Mouse (Mus musculus) intestine, embryonic 14.5 days (tissue): ENCODE data around the gene Dhrs2. TPM values are rescaled to one million over a fixed set of nuclear protein-coding genes. Genes with fewer than 3 reads are reported as not detected.

Experiments used
- ATAC-seq: fragments of 200-750 bp; cut with Nextera tagmentation; replicated peaks from 2 replicates; pipeline ENCODE4 v1.8.0; 2017; ENCODE audit warnings: low read depth, moderate number of reproducible peaks, moderate TSS enrichment, moderate library complexity; ENCODE audit not compliant: low FRiP score, low TSS enrichment
- DNase-seq: peaks from one replicate; pipeline ENCODE4 v3.0.0-alpha.2; 2018; ENCODE audit warnings: low spot score
- H3K27ac ChIP-seq: fragments of 300-500 bp; sonication (generic); 2 replicates; pipeline ENCODE4 v1.5.1; 2014; ENCODE audit warnings: low read depth, mild to moderate bottlenecking, control low read depth
- H3K27me3 ChIP-seq: fragments of 300-500 bp; sonication (generic); replicated peaks from 2 replicates; pipeline ENCODE4 v1.6.1; 2014; ENCODE audit warnings: low read length, control low read depth; ENCODE audit not compliant: control insufficient read depth, insufficient read depth
- H3K36me3 ChIP-seq: fragments of 300-500 bp; sonication (generic); 2 replicates; pipeline ENCODE4 v1.6.1; 2014; ENCODE audit warnings: low read length, control low read depth; ENCODE audit not compliant: control insufficient read depth, insufficient read depth
- H3K4me1 ChIP-seq: fragments of 300-500 bp; sonication (generic); replicated peaks from 2 replicates; pipeline ENCODE4 v1.6.1; 2014; ENCODE audit warnings: low read length, control low read depth, mixed read lengths; ENCODE audit not compliant: control insufficient read depth, insufficient read depth
- H3K4me2 ChIP-seq: fragments of 300-500 bp; sonication (generic); 2 replicates; pipeline ENCODE4 v1.6.1; 2014; ENCODE audit warnings: low read length
- H3K4me3 ChIP-seq: fragments of 300-500 bp; sonication (generic); 2 replicates; pipeline ENCODE4 v1.5.1; 2014; ENCODE audit warnings: low read depth, low read length, control low read depth, mixed read lengths
- H3K9ac ChIP-seq: fragments of 300-500 bp; sonication (generic); 2 replicates; pipeline ENCODE4 v1.6.1; 2014; ENCODE audit warnings: mild to moderate bottlenecking, low read length
- H3K9me3 ChIP-seq: fragments of 300-500 bp; sonication (generic); 2 replicates; pipeline ENCODE4 v1.6.1; 2016; ENCODE audit warnings: low read length, control low read depth; ENCODE audit not compliant: control insufficient read depth
- whole genome bisulfite sequencing: fragments of 180-500 bp; shearing (Covaris S2); extraction: QIAGEN DNeasy Blood & Tissue Kit; methylation state at CpG from one replicate; pipeline ENCODE4 v1.1.7; 2014; 5-methylcytosine and 5-hydroxymethylcytosine counted together
- polyA plus RNA-seq: library from polyadenylated mRNA; unstranded; fragments of >200 nt; fragmentation: Nextera tagmentation; extraction: Ambion mirVana; gene quantifications from 2 replicates; pipeline ENCODE4 v1.2.1, GENCODE M21; 2014

Gene Dhrs2
- polyA plus RNA-seq, 1 experiment from 2014 or later, result 0.23 TPM

GRCm38 (mm10) chr14:55193876-55194635 is 27.8 kb upstream of the Dhrs2 start:
- no peak overlapping the region for H3K4me3 ChIP-seq
- H3K4me1 ChIP-seq, result peaks cover 7% of the 10 kb centered on the region; the same call in 1 of the 2 replicates
- WGBS, result 56% methylated on average over 14 of the region's 14 CpGs
- ATAC-seq, result no peak
- H3K4me2 ChIP-seq, result no peak overlapping the region
- no peak overlapping the region for H3K27ac ChIP-seq
- no peaks in the 10 kb centered on the region for H3K27me3 ChIP-seq
- H3K9ac ChIP-seq, result no peak overlapping the region
- DNase-seq, result no peak
- no peaks in the 10 kb centered on the region for H3K9me3 ChIP-seq
- no peaks in the 10 kb centered on the region for H3K36me3 ChIP-seq

- Histone ChIP-seq H3K4me1 (no peaks in the 10 kb centered on the region; the same call in 1 of the 2 replicates), H3K9me3 (no peaks in the 10 kb centered on the region), H3K36me3 (no peaks in the 10 kb centered on the region), H3K9ac (no peak overlapping the region), H3K27me3 (no peaks in the 10 kb centered on the region), H3K27ac (no peak overlapping the region), H3K4me2 (no peak overlapping the region), H3K4me3 (no peak overlapping the region)
- no peak for DNase-seq
- no peak for ATAC-seq
- 46% methylated on average over 6 of the region's 6 CpGs for WGBS
Observed at GRCm38 (mm10) chr14:55194786-55195185, 27.0 kb upstream of the Dhrs2 start.

- H3K9ac ChIP-seq, result no peak overlapping the region
- 38% methylated on average over 2 of the region's 2 CpGs for WGBS
- H3K36me3 ChIP-seq, result no peaks in the 10 kb centered on the region
- no peaks in the 10 kb centered on the region for H3K9me3 ChIP-seq
- DNase-seq, result no peak
- H3K4me3 ChIP-seq, result no peak overlapping the region
- H3K27me3 ChIP-seq, result no peaks in the 10 kb centered on the region
- H3K27ac ChIP-seq, result no peak overlapping the region
- H3K4me2 ChIP-seq, result no peak overlapping the region
- no peak for ATAC-seq
- no peaks in the 10 kb centered on the region for H3K4me1 ChIP-seq
Observed at GRCm38 (mm10) chr14:55197121-55197520, 24.7 kb upstream of the Dhrs2 start.

GRCm38 (mm10) chr14:55198187-55198586 is 23.6 kb upstream of the Dhrs2 start:
- H3K4me1 ChIP-seq, result no peaks in the 10 kb centered on the region
- WGBS, result 75% methylated on average over 2 of the region's 2 CpGs
- H3K4me3 ChIP-seq, result no peak overlapping the region
- no peaks in the 10 kb centered on the region for H3K27me3 ChIP-seq
- ATAC-seq (no peak), DNase-seq (no peak)
- no peaks in the 10 kb centered on the region for H3K9me3 ChIP-seq
- H3K27ac ChIP-seq, result no peak overlapping the region
- no peak overlapping the region for H3K4me2 ChIP-seq
- no peak overlapping the region for H3K9ac ChIP-seq
- no peaks in the 10 kb centered on the region for H3K36me3 ChIP-seq

GRCm38 (mm10) chr14:55204544-55204943 is 17.3 kb upstream of the Dhrs2 start:
- no peak overlapping the region for H3K4me3 ChIP-seq
- no peaks in the 10 kb centered on the region for H3K36me3 ChIP-seq
- no peak overlapping the region for H3K4me2 ChIP-seq
- H3K27ac ChIP-seq, result no peak overlapping the region
- no peaks in the 10 kb centered on the region for H3K9me3 ChIP-seq
- WGBS, result 51% methylated on average over 3 of the region's 3 CpGs
- ATAC-seq (no peak), DNase-seq (no peak)
- H3K4me1 ChIP-seq, result no peaks in the 10 kb centered on the region
- no peaks in the 10 kb centered on the region for H3K27me3 ChIP-seq
- H3K9ac ChIP-seq, result no peak overlapping the region

GRCm38 (mm10) chr14:55205045-55205750 is 16.6 kb upstream of the Dhrs2 start:
- ATAC-seq (no peak), DNase-seq (no peak)
- Histone ChIP-seq H3K36me3 (no peaks in the 10 kb centered on the region), H3K27me3 (no peaks in the 10 kb centered on the region), H3K4me1 (no peaks in the 10 kb centered on the region), H3K9me3 (no peaks in the 10 kb centered on the region), H3K9ac (no peak overlapping the region), H3K4me2 (no peak overlapping the region), H3K27ac (no peak overlapping the region), H3K4me3 (no peak overlapping the region)
- WGBS, result 41% methylated on average over 3 of the region's 3 CpGs

GRCm38 (mm10) chr14:55208306-55208705 is 13.5 kb upstream of the Dhrs2 start:
- H3K4me3 ChIP-seq, result no peak overlapping the region
- no peak for DNase-seq
- ATAC-seq, result no peak
- H3K4me2 ChIP-seq, result no peak overlapping the region
- H3K27ac ChIP-seq, result no peak overlapping the region
- WGBS, result 85% methylated on average over 2 of the region's 2 CpGs
- no peak overlapping the region for H3K9ac ChIP-seq
- H3K9me3 ChIP-seq, result no peaks in the 10 kb centered on the region
- H3K36me3 ChIP-seq, result no peaks in the 10 kb centered on the region
- no peaks in the 10 kb centered on the region for H3K27me3 ChIP-seq
- H3K4me1 ChIP-seq, result no peaks in the 10 kb centered on the region

- no peak for ATAC-seq
Observed at GRCm38 (mm10) chr14:55213621-55214020, 8.2 kb upstream of the Dhrs2 start.

More at GRCm38 (mm10) chr14:55213621-55214020, 8.2 kb upstream of the Dhrs2 start:
- Histone ChIP-seq H3K4me2 (no peak overlapping the region), H3K9ac (no peak overlapping the region), H3K27ac (no peak overlapping the region), H3K27me3 (no peaks in the 10 kb centered on the region), H3K4me3 (no peak overlapping the region), H3K4me1 (no peaks in the 10 kb centered on the region), H3K9me3 (no peaks in the 10 kb centered on the region), H3K36me3 (no peaks in the 10 kb centered on the region)
- WGBS, result 94% methylated on average over 3 of the region's 3 CpGs
- DNase-seq, result no peak
